Mouse (Mus musculus) stomach, postnatal 0 days (tissue): ENCODE measurements around the gene Iqcb1.

Experiments
- CTCF ChIP-seq: IDR thresholded peaks from 2 replicates; pipeline ENCODE4 v1.5.1; 2016; ENCODE audit warnings: antibody characterized with exemption, low read depth, mild to moderate bottlenecking, moderate library complexity
- EP300 ChIP-seq: optimal IDR thresholded peaks from 2 replicates; pipeline ENCODE3; 2016; ENCODE audit warnings: antibody characterized with exemption

GRCm38 (mm10) chr16:36802361-36802760, 25.8 kb upstream of the Iqcb1 start:
- TF ChIP-seq CTCF (peak; percentile 35), EP300 (no peak)
